In the genomic region with DNA sequence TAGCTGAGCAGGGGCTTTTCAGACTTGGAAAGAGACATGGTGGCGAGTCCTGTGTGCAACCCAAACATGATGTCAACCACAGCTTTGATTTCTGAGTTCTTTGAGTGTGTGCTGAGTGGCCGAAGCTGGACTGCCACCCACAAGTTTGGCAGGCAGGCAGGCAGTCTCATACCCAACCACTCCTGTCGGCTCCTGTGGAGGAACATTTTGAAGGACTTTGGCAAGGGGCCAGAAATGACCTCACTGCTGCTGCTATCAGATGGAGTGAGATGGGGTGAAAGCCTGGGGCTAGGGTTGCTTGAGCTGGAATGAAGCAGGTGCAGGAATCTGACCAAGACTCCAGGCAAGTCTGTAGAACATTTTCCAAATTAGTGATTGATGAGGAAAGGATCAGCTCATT, we compare ENCODE assay signal across 10 mouse cellular contexts.
A peak's percentile ranks its signal among the peaks of the same experiment; 100 is the strongest.
DNase-seq lines count a peak whose midpoint lies in the region; ATAC-seq and TF ChIP-seq lines count a peak whose summit lies in the region.
"Had no signal": no experiment of that assay in that cellular context is flagged by ENCODE, and none has a peak within 500 bp of the region (broad histone marks: within the 10 kb centered on the region; RNA-seq: fewer than 3 reads in every experiment).

No protein-coding gene starts in this region.

- H3K27ac ChIP-seq in limb, embryonic 14.5 days (replicated peaks; ENCODE audit: low read depth, low read length): no peak overlapping the region
- no peak overlapping the region for H3K27ac ChIP-seq in limb, embryonic 10.5 days
- H3K27ac ChIP-seq: macrophage had no signal

- H3K4me3 ChIP-seq in limb, embryonic 14.5 days (replicated peaks; ENCODE audit: low read length): no peak overlapping the region
- no peak overlapping the region for H3K4me3 ChIP-seq in limb, embryonic 10.5 days
- H3K4me3 ChIP-seq: erythroblast, embryonic 14.5 days had no signal

- TF ChIP-seq POLR2A in limb, embryonic 14.5 days (IDR thresholded peaks at IDR 0.05; ENCODE audit: borderline replicate concordance, extremely low read depth, insufficient read depth, insufficient read length): no peak

- no peaks in the 10 kb centered on the region for H3K36me3 ChIP-seq in limb, embryonic 14.5 days (ENCODE audit: control insufficient read depth, insufficient read depth, low read length)
- H3K36me3 ChIP-seq in limb, embryonic 10.5 days: no peaks in the 10 kb centered on the region

- peak; percentile 25 for DNase-seq in limb, embryonic 14.5 days (ENCODE audit: low spot score)
- no peak for DNase-seq in limb, embryonic 10.5 days (ENCODE audit: low spot score)
- peak; percentile 10 for DNase-seq in cerebellum, adult 9-11 months
- peak; percentile 76 to 83 for DNase-seq in kidney, adult 8-10 months
- DNase-seq in retina, embryonic 14.5 days (ENCODE audit: low spot score): peak; percentile 25
- no peak for DNase-seq in urinary bladder, adult 18-20 months (ENCODE audit: low spot score in 2 of 2)
- no peak for DNase-seq in frontal cortex, postnatal 10 days (ENCODE audit: low spot score in 2 of 2)

- no peak overlapping the region for H3K9ac ChIP-seq in limb, embryonic 14.5 days (ENCODE audit: low read depth, low read length, severe bottlenecking)

- H3K4me1 ChIP-seq in limb, embryonic 14.5 days (ENCODE audit: control insufficient read depth, insufficient read depth, low read length): peaks cover 7% of the 10 kb centered on the region
- no peaks in the 10 kb centered on the region for H3K4me1 ChIP-seq in limb, embryonic 10.5 days

- whole genome bisulfite sequencing in limb, embryonic 14.5 days: 52% methylated on average over 3 of the region's 3 CpGs
- 84% methylated on average over 3 of the region's 3 CpGs for WGBS in limb, embryonic 10.5 days

- no peak for ATAC-seq in limb, embryonic 14.5 days (ENCODE audit: low FRiP score, low read depth)
- no peak for ATAC-seq in frontal cortex, adult (ENCODE audit: low TSS enrichment)

- H3K9me3 ChIP-seq in limb, embryonic 14.5 days (ENCODE audit: control insufficient read depth, low read length): no peaks in the 10 kb centered on the region
- H3K9me3 ChIP-seq in limb, embryonic 10.5 days (replicated peaks): no peaks in the 10 kb centered on the region

- H3K27me3 ChIP-seq in limb, embryonic 14.5 days (ENCODE audit: control insufficient read depth, insufficient read depth, low read length): no peaks in the 10 kb centered on the region
- H3K27me3 ChIP-seq in limb, embryonic 10.5 days (ENCODE audit: low read depth, poor library complexity, severe bottlenecking): peaks cover 11% of the 10 kb centered on the region; the same call in 1 of the 2 replicates

- no peak overlapping the region for H3K4me2 ChIP-seq in limb, embryonic 14.5 days (replicated peaks; ENCODE audit: low read depth, low read length, severe bottlenecking)

Comparison
In these comparisons a context has a peak if more than half of its experiments do, and no peak if none do; other contexts are left out.
1. DNase-seq: peak in limb, embryonic 14.5 days (single experiment), cerebellum, adult 9-11 months (single experiment), kidney, adult 8-10 months (2 of 2) and retina, embryonic 14.5 days (single experiment); none in limb, embryonic 10.5 days (single experiment), urinary bladder, adult 18-20 months (0 of 2) and frontal cortex, postnatal 10 days (0 of 2).